Mouse (Mus musculus) limb, embryonic 14.5 days (tissue): ENCODE measurements around the gene Cth. TPM values are rescaled to one million over a fixed set of nuclear protein-coding genes. Genes with fewer than 3 reads are reported as not detected.

Experiments used
- ATAC-seq: fragments of 200-750 bp; cut with Nextera tagmentation; 2 replicates; pipeline ENCODE4 v1.8.0; 2017; ENCODE audit warnings: low read depth, moderate number of reproducible peaks, moderate TSS enrichment; ENCODE audit not compliant: low FRiP score
- DNase-seq: peaks from one replicate; pipeline ENCODE4 v3.0.0-alpha.2; 2015; ENCODE audit warnings: low spot score
- H3K27ac ChIP-seq: fragments of 300-500 bp; sonication (generic); replicated peaks from 2 replicates; pipeline ENCODE4 v1.5.1; 2014; ENCODE audit warnings: low read depth, mild to moderate bottlenecking, low read length, moderate library complexity, mixed read lengths
- H3K27me3 ChIP-seq: fragments of 300-500 bp; sonication (generic); 2 replicates; pipeline ENCODE4 v1.6.1; 2014; ENCODE audit warnings: low read length, mixed read lengths; ENCODE audit not compliant: control insufficient read depth, insufficient read depth
- H3K36me3 ChIP-seq: fragments of 300-500 bp; sonication (generic); 2 replicates; pipeline ENCODE4 v1.6.1; 2014; ENCODE audit warnings: mild to moderate bottlenecking, low read length, moderate library complexity, mixed read lengths; ENCODE audit not compliant: control insufficient read depth, insufficient read depth
- H3K4me1 ChIP-seq: fragments of 300-500 bp; sonication (generic); 2 replicates; pipeline ENCODE4 v1.6.1; 2014; ENCODE audit warnings: antibody characterized with exemption, low read length, mixed read lengths; ENCODE audit not compliant: control insufficient read depth, insufficient read depth
- H3K4me2 ChIP-seq: fragments of 300-500 bp; sonication (generic); replicated peaks from 2 replicates; pipeline ENCODE4 v1.6.1; 2014; ENCODE audit warnings: low read depth, mild to moderate bottlenecking, low read length, moderate library complexity; ENCODE audit not compliant: severe bottlenecking
- H3K4me3 ChIP-seq: fragments of 300-500 bp; sonication (generic); replicated peaks from 2 replicates; pipeline ENCODE4 v1.5.1; 2014; ENCODE audit warnings: low read length
- H3K9ac ChIP-seq: fragments of 300-500 bp; sonication (generic); 2 replicates; pipeline ENCODE4 v1.6.1; 2014; ENCODE audit warnings: mild to moderate bottlenecking, low read depth, low read length, moderate library complexity; ENCODE audit not compliant: severe bottlenecking
- H3K9me3 ChIP-seq: fragments of 300-500 bp; sonication (generic); 2 replicates; pipeline ENCODE4 v1.6.1; 2016; ENCODE audit warnings: low read length; ENCODE audit not compliant: control insufficient read depth
- POLR2A ChIP-seq: fragments of 200-500 bp; IDR thresholded peaks from 2 replicates; pipeline ENCODE4 v1.8.0; 2012; ENCODE audit warnings: inconsistent platforms, mild to moderate bottlenecking, moderate library complexity, borderline replicate concordance; ENCODE audit not compliant: insufficient read depth, insufficient read length; ENCODE audit errors: extremely low read depth
- WGBS: fragments of 180-500 bp; shearing (Covaris S2); extraction: QIAGEN DNeasy Blood & Tissue Kit; methylation state at CpG from one replicate; pipeline ENCODE4 v1.1.7; 2014; 5-methylcytosine and 5-hydroxymethylcytosine counted together
- polyA plus RNA-seq, 2 experiments: library from polyadenylated mRNA; depleted of rRNA in 1 of 2; stranded (reverse) in 1 of 2; unstranded in 1 of 2; fragments of >200 nt; fragmentation: Nextera tagmentation in 1 of 2; extraction: Ambion mirVana in 1 of 2; gene quantifications; 2 replicates each; pipeline versions ENCODE4 v1.2.1 to v1.2.3; 2012 to 2014

The Cth gene
- polyA plus RNA-seq, 2 experiments = 9.9 to 11.5 TPM

DNA sequence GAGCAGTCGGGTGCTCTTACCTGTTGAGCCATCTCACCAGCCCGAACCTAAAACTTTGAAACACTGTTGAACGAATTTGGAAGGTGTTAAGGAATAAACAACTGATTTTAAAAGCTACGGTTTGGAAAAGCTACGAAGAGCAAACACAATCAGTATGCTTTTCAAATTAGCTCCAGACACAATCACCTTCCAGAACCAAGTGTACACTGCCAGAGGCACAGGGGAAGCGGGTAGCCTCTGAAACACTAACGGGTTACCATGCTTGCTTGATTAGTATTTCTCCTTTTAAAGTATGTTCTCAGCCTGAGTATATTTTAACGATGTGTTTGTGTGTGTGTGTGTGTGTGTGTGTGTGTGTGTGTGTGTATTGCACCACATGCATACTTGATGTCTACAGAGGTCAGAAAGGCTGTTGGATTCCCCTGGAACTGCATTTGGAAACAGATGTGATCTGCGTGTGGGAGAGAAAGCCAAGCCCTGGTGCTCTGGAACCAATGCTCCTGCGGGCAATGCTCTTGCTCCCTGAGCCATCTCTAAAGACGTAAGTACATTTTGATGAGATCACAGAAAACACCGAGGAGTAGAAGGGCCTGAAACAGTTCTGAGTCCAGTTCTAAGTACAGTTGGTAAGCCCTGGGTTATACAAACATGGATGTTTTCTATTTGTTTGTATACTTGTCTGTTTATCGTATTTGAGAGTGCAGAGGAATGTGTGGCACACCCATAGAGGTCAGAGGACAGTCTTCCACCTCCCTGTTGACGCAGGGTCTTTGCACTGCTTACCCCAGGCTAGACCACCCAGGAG, 1.0 kb upstream of the Cth start:
- H3K27me3 ChIP-seq = no peaks in the 10 kb centered on the region
- no peak for ATAC-seq
- no peak for TF ChIP-seq POLR2A
- no peak overlapping the region for H3K4me2 ChIP-seq
- H3K9me3 ChIP-seq = no peaks in the 10 kb centered on the region
- WGBS = 56% methylated on average over 14 of the region's 14 CpGs
- no peak overlapping the region for H3K9ac ChIP-seq
- H3K4me1 ChIP-seq = no peaks in the 10 kb centered on the region
- H3K27ac ChIP-seq = no peak overlapping the region
- H3K4me3 ChIP-seq = no peak overlapping the region
- no peak for DNase-seq
- no peaks in the 10 kb centered on the region for H3K36me3 ChIP-seq

DNA sequence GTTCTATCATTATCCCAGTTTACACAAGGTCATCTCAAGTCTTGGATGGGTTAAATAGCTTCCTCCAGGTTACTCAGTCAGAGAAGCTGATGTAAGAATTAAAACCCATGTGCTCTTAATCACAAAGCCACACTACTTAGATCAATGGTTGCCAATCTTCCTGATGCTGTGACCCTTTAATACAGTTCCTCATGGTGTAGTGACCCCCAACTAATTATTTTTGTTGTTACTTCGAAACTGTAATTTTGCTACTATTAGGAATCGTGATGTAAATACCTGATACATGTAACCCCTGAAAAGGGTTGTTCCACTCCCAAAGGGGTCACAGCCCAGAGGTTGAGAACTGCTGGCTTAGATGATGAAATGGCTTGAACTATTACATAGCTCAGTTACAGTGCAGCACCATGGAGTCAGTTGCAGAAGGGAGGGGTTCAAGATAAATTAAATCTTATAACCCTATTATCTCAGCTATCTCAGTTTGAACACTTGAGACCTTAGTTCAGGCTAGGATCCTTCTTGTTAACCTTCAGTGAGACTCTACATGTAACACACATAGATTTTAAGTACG, 1.5 kb downstream of the Cth start:
- Histone ChIP-seq H3K9ac (no peak overlapping the region), H3K4me3 (no peak overlapping the region), H3K27ac (no peak overlapping the region), H3K36me3 (no peaks in the 10 kb centered on the region; the same call in 1 of the 2 replicates), H3K9me3 (no peaks in the 10 kb centered on the region), H3K4me1 (no peaks in the 10 kb centered on the region), H3K27me3 (no peaks in the 10 kb centered on the region), H3K4me2 (no peak overlapping the region)
- TF ChIP-seq POLR2A = no peak
- no peak for DNase-seq
- WGBS = 87% methylated on average over 3 of the region's 3 CpGs
- no peak for ATAC-seq

DNA sequence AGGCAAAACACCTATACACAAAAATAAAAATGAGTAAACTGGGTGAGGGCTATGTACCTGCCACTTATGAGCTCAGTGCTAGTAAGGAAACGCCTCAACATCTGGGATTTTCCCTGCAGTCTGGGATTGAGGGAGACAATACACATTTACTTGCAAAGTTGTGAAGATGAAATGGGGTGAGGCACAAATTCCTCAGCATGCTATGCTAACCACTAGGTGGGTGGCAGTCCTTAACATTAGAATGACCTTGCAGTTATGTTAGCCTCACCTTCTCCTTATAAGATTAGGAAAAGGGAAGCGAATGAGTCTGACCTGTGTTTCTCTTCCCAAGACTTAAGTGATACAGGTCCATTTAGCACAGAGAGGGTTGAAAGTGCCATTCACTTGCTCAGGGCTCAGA, 3.5 kb downstream of the Cth start:
- H3K4me1 ChIP-seq = no peaks in the 10 kb centered on the region
- no peak for DNase-seq
- 87% methylated on average over 2 of the region's 2 CpGs for WGBS
- no peak for TF ChIP-seq POLR2A
- H3K9me3 ChIP-seq = no peaks in the 10 kb centered on the region
- no peak overlapping the region for H3K4me3 ChIP-seq
- H3K27me3 ChIP-seq = no peaks in the 10 kb centered on the region
- no peak overlapping the region for H3K9ac ChIP-seq
- H3K36me3 ChIP-seq = no peaks in the 10 kb centered on the region; the same call in 1 of the 2 replicates
- no peak overlapping the region for H3K4me2 ChIP-seq
- ATAC-seq = no peak
- no peak overlapping the region for H3K27ac ChIP-seq

DNA sequence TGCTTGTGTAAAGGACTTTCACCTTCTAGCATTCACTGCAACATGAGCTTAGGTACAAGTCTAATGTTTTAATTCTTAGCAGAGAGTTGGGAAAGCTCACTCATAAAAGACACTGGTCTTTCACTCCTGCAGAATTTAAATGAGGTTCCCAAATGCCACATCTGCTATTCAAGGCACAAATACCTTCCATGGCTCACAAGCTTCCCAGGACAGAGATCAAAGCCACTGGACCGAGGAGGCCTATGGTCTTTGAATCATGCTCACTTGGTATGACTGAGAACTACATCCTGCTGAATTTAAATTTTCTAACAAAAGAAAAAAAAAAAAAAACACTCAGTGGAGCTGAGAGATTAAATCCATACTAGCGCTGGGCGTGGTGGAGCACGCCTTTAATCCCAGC, 8.5 kb downstream of the Cth start:
- ATAC-seq = no peak
- Histone ChIP-seq H3K36me3 (no peaks in the 10 kb centered on the region; the same call in 1 of the 2 replicates), H3K9me3 (no peaks in the 10 kb centered on the region), H3K27ac (no peak overlapping the region), H3K4me1 (no peaks in the 10 kb centered on the region), H3K27me3 (no peaks in the 10 kb centered on the region), H3K4me2 (no peak overlapping the region), H3K9ac (no peak overlapping the region), H3K4me3 (no peak overlapping the region)
- no peak for TF ChIP-seq POLR2A
- 90% methylated on average over 4 of the region's 4 CpGs for WGBS
- no peak for DNase-seq

DNA sequence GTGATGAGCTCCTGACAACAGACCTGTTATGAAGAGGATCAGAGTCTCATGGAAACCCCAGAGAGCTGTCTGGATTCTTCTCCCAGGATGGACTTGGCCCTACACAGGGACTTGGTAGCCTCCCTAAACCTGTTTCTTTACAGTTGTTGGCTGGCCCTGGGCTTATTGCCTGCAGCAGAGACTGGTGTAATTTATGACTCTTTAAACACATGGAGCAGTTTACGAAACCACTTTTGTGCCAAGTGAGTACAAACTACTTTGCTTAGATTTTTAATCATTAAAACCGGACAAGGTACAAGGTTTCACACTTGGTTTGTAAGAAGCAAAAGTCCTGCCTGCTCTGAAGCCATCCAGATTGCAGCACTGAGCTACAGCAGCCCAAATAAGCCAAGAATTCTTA, 12.7 kb downstream of the Cth start:
- no peaks in the 10 kb centered on the region for H3K27me3 ChIP-seq
- WGBS = 47% methylated on average over 2 of the region's 2 CpGs
- ATAC-seq = no peak
- no peak for TF ChIP-seq POLR2A
- H3K4me1 ChIP-seq = no peaks in the 10 kb centered on the region
- H3K27ac ChIP-seq = no peak overlapping the region
- H3K36me3 ChIP-seq = no peaks in the 10 kb centered on the region
- no peak overlapping the region for H3K4me3 ChIP-seq
- DNase-seq = no peak
- no peak overlapping the region for H3K9ac ChIP-seq
- no peaks in the 10 kb centered on the region for H3K9me3 ChIP-seq
- no peak overlapping the region for H3K4me2 ChIP-seq

DNA sequence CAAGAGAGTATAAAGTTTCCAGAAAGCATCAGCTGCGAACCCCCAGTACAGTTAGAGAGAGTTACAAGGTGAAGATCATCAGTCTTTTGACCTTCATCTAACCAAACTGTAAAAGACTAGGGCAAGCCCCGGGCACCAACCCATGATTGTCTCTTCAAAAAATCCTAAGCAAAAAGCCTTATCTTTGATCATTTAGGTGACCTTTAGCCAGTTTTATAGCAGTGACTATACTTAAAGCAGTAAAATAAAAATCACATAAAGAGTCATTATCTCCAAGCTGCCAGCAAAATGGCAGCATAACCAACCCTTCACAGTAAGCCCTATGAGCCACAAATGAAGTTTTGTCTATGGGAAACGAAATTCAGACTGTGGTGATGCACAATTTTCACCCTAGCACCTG, 14.6 kb downstream of the Cth start:
- WGBS = 82% methylated on average over 3 of the region's 3 CpGs
- DNase-seq = no peak
- no peak overlapping the region for H3K27ac ChIP-seq
- no peaks in the 10 kb centered on the region for H3K36me3 ChIP-seq
- no peak for ATAC-seq
- H3K4me1 ChIP-seq = no peaks in the 10 kb centered on the region
- H3K4me3 ChIP-seq = no peak overlapping the region
- no peak for TF ChIP-seq POLR2A
- H3K27me3 ChIP-seq = no peaks in the 10 kb centered on the region
- no peak overlapping the region for H3K9ac ChIP-seq
- no peaks in the 10 kb centered on the region for H3K9me3 ChIP-seq
- H3K4me2 ChIP-seq = no peak overlapping the region
